Mouse (Mus musculus) neutrophil, adult 5-6 weeks (primary cell): ENCODE data around the gene Mast2. TPM values are rescaled to one million over a fixed set of nuclear protein-coding genes. Genes with fewer than 3 reads are reported as not detected.

Experiments used
- ATAC-seq: fragments of 151-379, 151-347 bp; 2 replicates; pipeline ENCODE4 v1.8.0; 2017; ENCODE audit warnings: mild to moderate bottlenecking, moderate TSS enrichment; ENCODE audit not compliant: insufficient number of reproducible peaks, poor library complexity, low FRiP score, severe bottlenecking; ENCODE audit errors: extremely low read depth
- total RNA-seq: library from RNA; stranded (forward); fragments of 200-1000 nt; gene quantifications from 2 replicates; pipeline ENCODE4 v1.2.3, GENCODE M21; 2017

The Mast2 gene
- total RNA-seq, 1 experiment from 2014 or later: 9.0 TPM

DNA sequence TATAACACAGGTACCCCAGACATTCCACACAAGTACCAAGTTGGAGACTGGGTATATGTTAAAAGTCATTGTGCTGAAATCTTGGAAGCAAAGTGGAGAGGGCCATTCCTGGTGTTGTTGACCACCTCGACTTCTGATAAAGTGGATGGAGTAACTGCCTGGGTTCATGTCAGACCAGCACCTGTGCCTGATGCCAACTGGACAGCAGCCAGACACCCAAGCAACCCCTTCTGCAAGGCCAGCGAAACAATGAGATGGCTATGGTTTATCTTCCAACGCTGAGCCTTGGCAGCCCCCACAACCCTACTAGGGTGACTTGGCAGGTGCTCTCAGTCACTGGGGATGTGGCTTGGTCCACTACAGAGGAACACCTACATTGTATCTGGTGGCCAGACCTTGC is 42.8 kb downstream of the Mast2 start:
- ATAC-seq: no peak

DNA sequence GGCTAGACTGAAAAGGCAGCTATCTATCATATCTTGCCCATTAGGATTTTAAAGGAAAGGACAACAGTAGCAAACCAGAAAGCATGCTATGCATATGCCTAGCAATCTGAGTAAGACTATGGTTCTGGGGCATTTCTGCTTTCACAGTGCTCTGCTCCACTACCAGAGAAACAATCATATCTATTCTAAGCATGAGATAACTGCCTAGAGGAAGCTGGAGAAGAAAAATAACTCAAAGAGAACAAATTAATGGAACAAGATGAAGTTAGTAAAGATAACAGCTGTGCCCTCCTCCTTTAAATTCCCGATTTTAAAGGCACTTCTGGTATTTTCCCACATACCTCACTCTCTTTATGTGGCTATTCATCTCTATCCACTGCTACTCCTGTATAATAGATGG is 51.0 kb downstream of the Mast2 start:
- no peak for ATAC-seq

DNA sequence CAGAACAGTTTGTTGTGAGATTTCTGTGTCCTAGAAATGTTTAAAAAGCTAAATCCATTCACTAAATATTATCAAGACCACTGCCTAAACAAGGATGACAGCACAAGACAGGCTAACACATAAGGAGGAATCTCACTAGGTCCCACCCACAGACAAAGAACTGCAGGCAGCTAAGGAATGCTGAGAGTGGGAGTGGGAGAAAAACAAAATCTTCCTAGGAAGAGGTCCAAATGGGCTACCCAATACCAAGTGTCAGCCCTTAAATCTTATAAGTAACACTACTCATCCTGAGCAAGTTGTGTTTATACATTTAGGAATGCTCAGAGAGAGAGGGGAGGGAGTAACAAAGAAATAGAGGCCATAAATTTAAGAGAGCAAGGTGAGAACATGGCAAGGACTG is 52.6 kb downstream of the Mast2 start:
- no peak for ATAC-seq

DNA sequence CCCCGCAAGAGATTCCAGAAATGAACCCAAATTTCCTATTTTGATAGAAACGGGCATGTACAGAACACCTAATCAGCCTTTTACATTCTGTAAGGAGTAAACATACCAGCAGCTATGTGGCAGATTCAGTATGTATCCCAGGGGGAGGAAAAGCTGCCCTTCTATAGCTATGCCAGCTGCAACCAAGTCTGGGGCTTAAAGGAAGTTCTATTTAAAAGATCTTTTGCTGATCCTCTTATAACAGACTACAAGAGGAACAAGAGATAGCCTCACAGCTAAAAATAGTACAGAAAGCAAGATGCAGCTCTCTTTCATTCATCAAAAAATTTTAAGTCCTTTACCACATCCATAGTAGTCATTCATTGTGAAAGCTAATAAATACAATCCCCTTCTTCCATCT is 57.3 kb downstream of the Mast2 start:
- no peak for ATAC-seq

DNA sequence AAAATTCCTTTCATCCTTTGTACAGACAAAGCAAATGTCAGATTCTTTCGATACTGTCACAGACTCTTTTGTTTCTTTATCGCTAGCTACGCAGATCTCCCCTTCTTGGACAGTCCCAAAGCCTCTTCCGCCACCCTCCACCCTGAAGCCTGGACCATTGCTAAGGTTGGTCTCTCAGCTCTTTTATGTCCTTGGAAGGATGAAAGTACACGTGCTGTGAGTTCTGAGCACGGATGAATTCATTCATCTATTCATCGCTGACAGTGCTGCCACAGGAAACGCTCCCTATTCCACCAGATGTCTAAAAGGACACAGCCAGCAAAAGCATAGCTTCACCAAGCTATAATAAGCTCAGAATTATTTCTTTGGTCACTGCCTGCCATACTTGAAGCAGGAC is 58.0 kb downstream of the Mast2 start:
- ATAC-seq: no peak

DNA sequence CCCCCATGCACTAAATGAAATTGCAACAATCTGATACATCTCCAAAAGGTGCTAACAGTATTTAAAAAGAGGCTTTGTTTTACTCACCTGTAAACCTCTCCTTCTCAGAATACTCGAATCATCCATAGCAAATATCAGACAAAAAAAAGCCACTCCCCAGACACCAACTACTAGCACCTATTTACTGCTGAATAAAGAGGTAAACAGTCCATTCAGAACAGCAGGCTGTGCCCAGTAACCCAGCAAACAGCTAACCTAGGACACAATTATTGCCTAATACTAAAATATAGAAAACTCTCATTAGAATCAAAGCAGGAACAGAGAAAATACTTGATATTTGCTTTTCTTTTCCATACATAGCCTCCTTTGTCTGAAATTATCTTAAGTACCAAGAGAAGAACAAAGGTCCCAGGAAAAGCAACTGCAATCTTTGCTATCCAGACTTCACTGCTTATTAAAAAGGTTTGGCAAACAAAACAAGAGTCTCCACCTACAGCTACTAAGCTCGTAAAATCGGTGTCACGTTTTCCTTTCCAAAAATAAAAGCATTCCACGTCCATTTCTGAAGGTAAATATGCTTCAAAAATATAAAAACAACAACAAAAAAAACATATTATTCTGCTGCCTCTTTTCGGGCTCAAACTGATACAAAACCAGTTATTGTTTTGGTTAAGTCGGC is 58.6 kb downstream of the Mast2 start:
- ATAC-seq: no peak

DNA sequence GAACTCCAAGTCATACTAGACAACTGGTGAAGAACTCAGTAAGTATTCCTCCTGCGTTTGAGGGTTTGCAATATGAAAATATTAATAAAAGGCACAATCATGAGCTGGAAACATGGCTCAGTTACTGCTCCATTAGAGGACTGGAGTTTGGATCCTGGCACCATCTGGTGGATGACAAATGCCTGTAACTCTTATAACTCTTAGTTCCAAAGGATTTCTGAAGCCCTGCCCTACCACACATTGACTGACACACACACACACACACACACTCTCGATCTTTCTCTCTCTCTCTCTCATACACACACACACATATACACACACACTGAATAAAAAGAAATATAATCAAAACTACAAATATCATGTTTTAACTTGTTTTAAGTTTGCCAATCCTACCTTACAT is 60.1 kb downstream of the Mast2 start:
- no peak for ATAC-seq

DNA sequence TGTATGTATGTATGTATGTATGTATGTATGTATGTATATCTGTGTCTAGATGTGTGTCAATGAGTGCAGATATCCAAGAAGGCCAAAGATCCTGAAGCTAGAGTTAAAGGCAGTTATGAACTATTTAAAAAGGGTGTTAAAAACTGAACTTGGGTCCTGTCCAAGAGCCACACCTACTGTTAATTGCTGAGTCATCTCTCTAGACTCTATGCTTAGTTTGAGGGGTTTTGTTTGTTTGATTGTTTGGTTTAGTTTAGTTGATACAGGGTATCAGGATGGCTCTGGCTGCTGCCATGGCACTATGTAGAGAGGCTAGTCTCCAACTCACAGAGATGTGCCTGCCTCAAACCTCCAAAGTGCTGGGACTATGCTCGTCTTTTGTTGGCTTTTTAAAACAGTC is 61.3 kb downstream of the Mast2 start:
- ATAC-seq: no peak

DNA sequence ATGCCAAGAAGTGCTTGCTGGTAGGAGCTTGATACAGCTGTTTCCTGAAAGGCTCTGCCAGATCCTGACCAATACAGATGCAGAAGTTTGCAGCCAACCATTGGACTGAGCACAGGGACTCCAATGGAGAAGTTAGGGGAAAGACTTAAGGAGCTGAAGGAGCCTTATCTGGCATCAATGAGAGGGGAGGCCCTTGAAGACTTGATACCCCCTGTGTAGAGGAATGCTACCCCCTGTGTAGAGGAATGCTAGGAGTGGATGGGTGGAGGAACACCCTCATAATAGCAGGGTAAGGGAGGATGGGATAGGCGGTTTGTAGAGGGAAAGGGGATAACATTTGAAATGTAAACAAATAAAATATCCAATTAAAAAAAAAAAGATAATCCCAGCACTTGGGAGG is 65.9 kb downstream of the Mast2 start:
- ATAC-seq: no peak

DNA sequence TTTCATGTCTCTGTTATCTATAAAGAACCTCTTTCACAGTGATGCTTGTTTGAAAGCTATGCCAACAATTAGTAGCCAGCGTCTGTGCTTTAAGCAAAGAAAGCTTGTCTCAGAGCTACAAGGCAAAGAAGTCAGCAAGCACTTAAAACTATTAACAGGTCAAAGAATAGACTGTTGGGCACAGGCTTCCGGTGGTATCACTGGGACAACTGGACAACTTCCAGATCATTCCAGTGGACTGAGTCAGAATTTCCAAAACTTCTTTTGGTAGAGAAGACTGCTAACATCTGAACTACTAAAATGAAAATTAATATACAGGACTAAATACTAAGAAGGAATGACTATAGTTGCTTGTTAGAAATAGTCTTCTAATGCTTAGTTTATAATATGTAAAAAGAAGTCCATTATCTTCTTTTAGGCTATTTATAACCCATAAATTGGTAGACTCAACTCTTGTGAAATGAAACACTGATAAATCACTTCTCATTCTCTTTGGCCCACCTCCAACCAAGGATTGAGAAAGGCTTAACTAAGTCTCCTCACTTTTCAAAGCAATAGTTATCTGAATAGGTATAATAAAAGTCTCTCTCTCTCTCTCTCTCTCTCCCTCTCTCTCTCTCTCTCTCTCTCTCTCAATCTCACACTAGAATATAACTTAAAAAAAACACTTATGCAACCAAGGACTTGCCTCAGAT is 85.9 kb downstream of the Mast2 start:
- no peak for ATAC-seq

DNA sequence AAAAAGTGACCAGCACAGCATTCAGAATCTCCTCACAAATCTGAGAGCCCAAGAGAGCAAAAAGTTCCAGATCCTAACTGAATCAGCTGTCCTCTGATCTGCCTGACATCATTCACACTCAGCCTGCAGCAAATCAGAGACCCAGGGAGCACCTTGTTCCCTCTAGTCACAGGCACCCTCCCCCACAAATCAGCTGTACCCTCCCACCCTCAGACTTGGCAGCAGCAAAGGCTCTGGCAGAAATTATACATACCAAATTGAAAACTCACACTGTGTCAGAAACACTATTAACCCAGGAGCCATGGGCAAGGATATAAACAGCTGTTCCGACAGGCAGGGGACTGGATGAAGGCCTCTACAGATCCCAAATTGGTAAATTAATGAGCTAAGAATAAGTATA is 92.3 kb downstream of the Mast2 start:
- no peak for ATAC-seq

DNA sequence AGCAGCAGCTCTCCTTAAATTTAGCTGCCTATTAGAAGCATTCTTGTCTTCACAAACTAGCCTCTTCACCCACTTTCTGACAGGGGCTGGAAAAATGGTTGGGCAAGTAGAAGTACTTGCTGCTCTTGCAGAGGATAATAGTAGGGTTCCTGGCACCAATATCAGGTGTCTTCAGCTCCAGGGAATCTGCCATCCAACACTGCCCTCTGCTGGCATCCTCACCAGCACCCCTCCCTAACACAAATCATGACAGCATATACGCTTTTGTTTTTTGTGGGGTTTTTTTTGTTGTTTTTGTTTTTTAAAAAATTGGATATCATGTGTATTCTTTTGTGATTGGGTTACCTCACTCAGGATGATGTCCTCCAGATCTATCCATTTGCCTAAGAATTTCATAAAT is 105.9 kb downstream of the Mast2 start:
- no peak for ATAC-seq

DNA sequence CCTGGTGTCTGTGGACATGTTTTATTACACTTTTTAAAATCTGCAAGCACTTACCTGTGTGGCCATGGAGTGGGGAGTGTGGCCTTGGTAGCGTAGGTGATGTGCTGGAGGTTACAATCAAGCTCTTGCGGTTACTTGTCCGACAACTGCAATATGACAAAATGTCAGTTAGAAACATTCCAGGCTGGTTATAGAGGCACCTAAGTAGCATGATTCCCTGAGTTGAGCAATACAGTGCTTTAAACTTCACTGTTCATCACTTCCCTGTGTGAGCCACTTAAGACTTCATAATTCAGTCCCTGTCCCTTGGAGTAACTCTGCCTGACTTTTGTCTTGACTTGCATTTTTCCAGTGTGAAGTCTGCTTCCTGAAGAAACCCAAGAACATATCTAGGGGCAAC is 111.1 kb downstream of the Mast2 start:
- ATAC-seq: no peak

DNA sequence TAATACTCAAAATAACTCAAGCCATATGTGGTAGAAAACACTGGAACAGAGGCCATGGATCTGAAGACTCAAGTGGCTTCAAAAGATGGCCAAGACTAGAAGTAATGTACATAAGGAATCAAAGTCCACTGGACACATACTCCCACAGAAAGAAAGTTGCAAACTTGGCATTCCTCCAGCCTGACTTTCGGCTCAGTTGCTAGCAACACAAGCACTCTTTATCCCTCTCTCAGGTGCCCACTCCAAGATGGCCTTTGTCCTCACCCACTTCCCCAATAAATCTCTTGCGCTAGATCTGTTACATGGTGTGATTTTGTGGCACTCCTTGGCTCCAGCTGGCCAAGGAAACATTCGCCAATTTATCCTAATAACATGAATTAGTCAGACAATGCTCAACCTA is 111.5 kb downstream of the Mast2 start:
- ATAC-seq: no peak

DNA sequence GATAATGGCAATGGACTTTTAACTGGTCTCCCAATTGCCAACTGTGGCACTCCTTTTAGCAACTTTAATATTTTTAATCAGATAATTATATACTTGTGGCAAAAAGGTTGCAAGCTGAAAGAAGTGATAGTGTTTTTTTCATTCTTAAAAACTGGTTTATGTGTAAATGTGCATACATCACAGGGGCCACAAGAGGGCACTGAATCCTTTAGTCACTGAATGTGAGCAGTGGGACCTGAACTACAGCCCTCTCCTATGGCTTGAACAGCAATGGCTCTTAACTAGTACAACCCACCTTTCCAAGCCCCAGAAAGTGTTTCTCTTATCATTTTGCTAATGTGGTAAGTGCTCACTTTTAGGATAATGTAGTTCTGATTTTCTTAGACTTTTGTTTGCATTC is 121.9 kb downstream of the Mast2 start:
- no peak for ATAC-seq

DNA sequence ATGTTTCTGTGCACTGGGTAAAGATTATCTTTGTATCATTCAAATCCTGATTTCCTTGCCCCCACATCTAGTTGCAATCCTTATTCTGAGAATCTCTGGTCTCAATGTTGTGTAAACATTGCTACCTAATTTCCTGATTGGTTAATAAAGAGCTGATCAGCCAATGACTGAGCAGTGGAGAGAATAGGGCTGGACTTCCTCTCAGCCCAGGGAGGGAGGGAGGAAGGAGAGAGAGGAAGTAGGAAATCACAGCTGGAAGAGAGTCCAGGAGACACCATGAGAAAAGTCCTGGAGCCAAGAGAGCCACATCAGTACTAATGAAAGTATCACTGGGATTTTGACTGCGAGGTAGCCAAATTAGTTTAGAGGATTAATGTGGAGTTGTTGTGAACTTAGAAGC is 127.7 kb downstream of the Mast2 start:
- ATAC-seq: no peak

DNA sequence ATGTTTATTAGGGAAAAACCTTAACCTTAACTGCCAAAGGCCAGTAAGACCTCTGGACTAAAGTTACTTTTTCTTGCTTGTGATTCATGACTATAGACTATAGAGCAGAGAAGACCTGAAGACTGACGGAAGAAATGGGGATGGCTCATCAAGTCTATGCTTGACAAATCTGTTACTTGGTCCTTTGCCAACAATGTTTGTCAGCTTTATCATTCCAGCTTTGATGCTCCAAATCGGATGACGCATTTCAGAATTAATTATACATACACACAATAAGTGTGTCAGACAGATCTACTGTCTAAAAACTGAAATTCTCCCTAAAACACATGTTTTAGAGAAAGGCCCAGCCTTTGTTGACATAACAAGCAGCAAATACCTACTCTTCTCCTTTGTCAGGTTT is 134.7 kb downstream of the Mast2 start:
- no peak for ATAC-seq

DNA sequence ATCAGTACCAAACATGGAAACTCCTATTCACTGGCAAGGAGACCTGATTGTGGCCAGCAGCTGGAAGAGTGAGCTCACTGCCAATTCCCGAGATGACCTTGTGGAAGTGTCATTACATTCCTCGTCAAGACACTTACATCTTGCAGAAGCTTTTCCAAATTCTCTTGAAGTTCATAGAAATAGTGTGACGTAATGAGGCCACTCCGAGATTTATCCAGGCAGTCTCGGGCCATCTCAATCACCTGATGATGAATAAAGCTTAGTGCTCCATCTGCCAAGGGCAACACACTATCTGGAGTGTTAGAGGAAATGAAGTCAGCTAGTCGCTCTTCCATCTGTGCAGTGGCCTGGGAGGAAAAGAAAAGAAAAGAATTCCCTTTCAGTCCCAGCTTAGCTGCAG is 141.9 kb downstream of the Mast2 start:
- ATAC-seq: no peak

DNA sequence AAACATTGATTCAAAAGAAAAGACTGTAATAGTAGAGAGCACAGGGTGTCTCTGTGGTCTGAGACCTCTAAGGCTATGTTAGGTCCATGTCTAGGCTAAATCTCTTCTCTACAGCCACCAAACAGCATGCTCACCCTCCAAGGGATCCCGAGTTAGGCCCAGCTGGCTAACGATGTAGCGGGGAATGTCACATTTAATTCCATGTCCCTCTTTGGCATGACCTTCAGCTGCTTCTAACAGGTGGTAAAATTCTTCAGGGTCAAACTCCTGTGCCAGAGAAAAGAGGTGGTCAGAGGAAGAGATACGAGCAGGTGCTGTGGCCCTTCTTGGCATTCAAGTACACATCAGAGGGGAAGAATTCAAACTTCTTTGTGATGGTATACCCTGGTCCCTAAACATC is 146.4 kb downstream of the Mast2 start:
- no peak for ATAC-seq

DNA sequence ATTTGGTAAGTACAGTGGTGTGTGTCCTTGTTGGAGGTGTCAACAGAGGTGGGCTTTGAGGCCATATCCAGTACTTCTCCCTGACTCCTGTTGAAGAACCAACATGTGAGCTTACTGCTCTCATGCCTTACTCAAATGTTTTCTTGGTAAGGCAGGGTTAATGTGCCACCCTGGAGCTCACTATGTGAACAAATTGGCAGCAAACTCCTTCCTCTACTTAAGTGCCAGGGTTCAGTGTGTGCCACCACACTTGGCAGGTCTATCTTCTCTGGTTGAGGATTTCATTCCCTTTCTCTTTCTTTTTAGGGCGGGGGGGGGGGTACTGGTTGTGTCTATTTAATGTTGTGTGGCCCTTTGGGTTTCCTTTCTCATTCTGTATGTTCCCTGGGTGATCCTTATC is 159.4 kb downstream of the Mast2 start:
- ATAC-seq: no peak

DNA sequence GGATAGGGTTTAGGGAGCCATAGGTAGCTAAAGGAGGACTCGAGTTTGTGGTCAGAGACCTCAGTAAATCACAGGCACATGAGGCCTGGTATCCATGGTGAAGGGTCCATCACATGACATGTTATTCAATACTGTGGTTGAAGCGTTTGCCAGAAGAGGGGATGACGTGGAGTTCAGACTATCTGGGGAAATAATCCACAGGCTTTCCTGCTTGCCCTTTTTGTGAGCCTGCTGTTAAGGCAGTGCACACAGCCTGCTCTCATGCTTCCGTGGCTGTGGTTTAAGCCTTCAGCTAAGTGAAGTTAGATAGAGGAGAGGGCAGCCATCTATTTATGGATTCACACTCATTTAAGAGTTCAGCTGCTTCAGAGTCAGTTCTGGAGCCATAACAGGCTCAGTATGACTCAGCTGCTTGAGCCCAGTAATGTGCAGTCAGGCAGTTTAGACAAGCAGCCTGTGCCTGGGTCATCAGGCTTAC is 163.1 kb downstream of the Mast2 start:
- no peak for ATAC-seq
